Mouse (Mus musculus) midbrain, embryonic 12.5 days (tissue): ENCODE data around the gene Lyve1. TPM values are rescaled to one million over a fixed set of nuclear protein-coding genes. Genes with fewer than 3 reads are reported as not detected.

Source experiments
- ATAC-seq: fragments of 200-750 bp; cut with Nextera tagmentation; 2 replicates; pipeline ENCODE4 v1.8.0; 2017; ENCODE audit warnings: low read depth, moderate TSS enrichment, moderate library complexity; ENCODE audit not compliant: low FRiP score
- H3K27ac ChIP-seq: fragments of 300-500 bp; sonication (generic); replicated peaks from 2 replicates; pipeline ENCODE4 v1.5.1; 2016; ENCODE audit warnings: mild to moderate bottlenecking
- H3K27me3 ChIP-seq: fragments of 300-500 bp; sonication (generic); 2 replicates; pipeline ENCODE4 v1.6.1; 2016; ENCODE audit warnings: mild to moderate bottlenecking
- H3K36me3 ChIP-seq: fragments of 300-500 bp; sonication (generic); 2 replicates; pipeline ENCODE4 v1.6.1; 2016
- H3K4me1 ChIP-seq: fragments of 300-500 bp; sonication (generic); 2 replicates; pipeline ENCODE4 v1.6.1; 2016
- H3K4me2 ChIP-seq: fragments of 300-500 bp; sonication (generic); replicated peaks from 2 replicates; pipeline ENCODE4 v1.6.1; 2016; ENCODE audit warnings: mild to moderate bottlenecking, moderate library complexity
- H3K4me3 ChIP-seq: fragments of 300-500 bp; sonication (generic); 2 replicates; pipeline ENCODE4 v1.5.1; 2016; ENCODE audit warnings: mild to moderate bottlenecking
- H3K9ac ChIP-seq: fragments of 300-500 bp; sonication (generic); replicated peaks from 2 replicates; pipeline ENCODE4 v1.6.1; 2016; ENCODE audit warnings: mild to moderate bottlenecking, moderate library complexity
- H3K9me3 ChIP-seq: fragments of 300-500 bp; sonication (generic); 2 replicates; pipeline ENCODE4 v1.6.1; 2016; ENCODE audit warnings: mild to moderate bottlenecking
- WGBS: fragments of 180-500 bp; shearing (Covaris S2); methylation state at CpG from one replicate; pipeline ENCODE4 v1.1.7; 2016; 5-methylcytosine and 5-hydroxymethylcytosine counted together
- polyA plus RNA-seq: library from polyadenylated mRNA; unstranded; fragments of >200 nt; fragmentation: Nextera tagmentation; extraction: Ambion mirVana; gene quantifications from 2 replicates; pipeline ENCODE4 v1.2.1, GENCODE M21; 2016

Gene Lyve1
- polyA plus RNA-seq, 1 experiment from 2014 or later: 9.2 TPM

GRCm38 (mm10) chr7:110876965-110877364 lies 13.9 kb upstream of the Lyve1 start:
- H3K27ac ChIP-seq: no peak overlapping the region
- 88% methylated on average over 4 of the region's 4 CpGs for WGBS
- no peak for ATAC-seq

GRCm38 (mm10) chr7:110868807-110869206 lies 5.8 kb upstream of the Lyve1 start:
- Histone ChIP-seq H3K4me3 (no peak overlapping the region), H3K27me3 (no peaks in the 10 kb centered on the region), H3K4me1 (no peaks in the 10 kb centered on the region), H3K9me3 (no peaks in the 10 kb centered on the region), H3K4me2 (no peak overlapping the region), H3K9ac (no peak overlapping the region), H3K36me3 (no peaks in the 10 kb centered on the region), H3K27ac (no peak overlapping the region)
- no peak for ATAC-seq
- 53% methylated on average over 5 of the region's 5 CpGs for WGBS

More at GRCm38 (mm10) chr7:110876965-110877364, 13.9 kb upstream of the Lyve1 start:
- no peaks in the 10 kb centered on the region for H3K27me3 ChIP-seq
- H3K4me2 ChIP-seq: no peak overlapping the region
- no peaks in the 10 kb centered on the region for H3K36me3 ChIP-seq
- H3K9me3 ChIP-seq: no peaks in the 10 kb centered on the region
- no peak overlapping the region for H3K9ac ChIP-seq
- no peaks in the 10 kb centered on the region for H3K4me1 ChIP-seq
- H3K4me3 ChIP-seq: no peak overlapping the region

- H3K4me2 ChIP-seq: no peak overlapping the region
- H3K36me3 ChIP-seq: no peaks in the 10 kb centered on the region
- no peaks in the 10 kb centered on the region for H3K27me3 ChIP-seq
- no peak overlapping the region for H3K4me3 ChIP-seq
- 85% methylated on average over 6 of the region's 6 CpGs for whole genome bisulfite sequencing
- H3K4me1 ChIP-seq: peaks cover 5% of the 10 kb centered on the region; the same call in 1 of the 2 replicates
- no peak for ATAC-seq
- H3K9ac ChIP-seq: no peak overlapping the region
- H3K9me3 ChIP-seq: no peaks in the 10 kb centered on the region
- no peak overlapping the region for H3K27ac ChIP-seq
Measured at GRCm38 (mm10) chr7:110867116-110867515, 4.1 kb upstream of the Lyve1 start.

- no peak overlapping the region for H3K27ac ChIP-seq
- H3K4me1 ChIP-seq: peaks cover 5% of the 10 kb centered on the region; the same call in 1 of the 2 replicates
- no peak for ATAC-seq
- H3K36me3 ChIP-seq: no peaks in the 10 kb centered on the region
- no peak overlapping the region for H3K4me2 ChIP-seq
- H3K9me3 ChIP-seq: no peaks in the 10 kb centered on the region
- H3K27me3 ChIP-seq: no peaks in the 10 kb centered on the region
- H3K4me3 ChIP-seq: no peak overlapping the region
- 97% methylated on average over 3 of the region's 3 CpGs for WGBS
- H3K9ac ChIP-seq: no peak overlapping the region
Measured at GRCm38 (mm10) chr7:110866021-110866420, 3.0 kb upstream of the Lyve1 start.

- no peaks in the 10 kb centered on the region for H3K27me3 ChIP-seq
- H3K4me1 ChIP-seq: peaks cover 5% of the 10 kb centered on the region; the same call in 1 of the 2 replicates
- H3K9me3 ChIP-seq: no peaks in the 10 kb centered on the region
- H3K4me2 ChIP-seq: no peak overlapping the region
- no peak for ATAC-seq
- H3K9ac ChIP-seq: no peak overlapping the region
- no peaks in the 10 kb centered on the region for H3K36me3 ChIP-seq
- no peak overlapping the region for H3K27ac ChIP-seq
- WGBS: 88% methylated on average over 6 of the region's 6 CpGs
- no peak overlapping the region for H3K4me3 ChIP-seq
Measured at GRCm38 (mm10) chr7:110865570-110865969, 2.5 kb upstream of the Lyve1 start.

GRCm38 (mm10) chr7:110865038-110865437 lies 2.0 kb upstream of the Lyve1 start:
- Histone ChIP-seq H3K9me3 (no peaks in the 10 kb centered on the region), H3K27ac (no peak overlapping the region), H3K4me3 (no peak overlapping the region), H3K4me1 (peaks cover 5% of the 10 kb centered on the region; the same call in 1 of the 2 replicates), H3K4me2 (no peak overlapping the region), H3K9ac (no peak overlapping the region), H3K36me3 (no peaks in the 10 kb centered on the region), H3K27me3 (no peaks in the 10 kb centered on the region)
- WGBS: 40% methylated on average over 10 of the region's 10 CpGs
- no peak for ATAC-seq

- peaks cover 5% of the 10 kb centered on the region; the same call in 1 of the 2 replicates for H3K4me1 ChIP-seq
- no peak overlapping the region for H3K4me3 ChIP-seq
- WGBS: 79% methylated on average over 5 of the region's 5 CpGs
- ATAC-seq: no peak
- H3K36me3 ChIP-seq: no peaks in the 10 kb centered on the region
- no peak overlapping the region for H3K4me2 ChIP-seq
- H3K9ac ChIP-seq: no peak overlapping the region
- no peaks in the 10 kb centered on the region for H3K27me3 ChIP-seq
- no peak overlapping the region for H3K27ac ChIP-seq
- no peaks in the 10 kb centered on the region for H3K9me3 ChIP-seq
Measured at GRCm38 (mm10) chr7:110860129-110860528, 2.9 kb downstream of the Lyve1 start.

- Histone ChIP-seq H3K27ac (no peak overlapping the region), H3K27me3 (no peaks in the 10 kb centered on the region), H3K4me1 (no peaks in the 10 kb centered on the region), H3K4me2 (no peak overlapping the region), H3K36me3 (no peaks in the 10 kb centered on the region), H3K4me3 (no peak overlapping the region), H3K9me3 (no peaks in the 10 kb centered on the region), H3K9ac (no peak overlapping the region)
- WGBS: 64% methylated on average over 1 of the region's 1 CpGs
- ATAC-seq: no peak
Measured at GRCm38 (mm10) chr7:110855604-110856003, 7.4 kb downstream of the Lyve1 start.

- Histone ChIP-seq H3K4me1 (no peaks in the 10 kb centered on the region), H3K9ac (no peak overlapping the region), H3K36me3 (no peaks in the 10 kb centered on the region), H3K9me3 (no peaks in the 10 kb centered on the region), H3K4me3 (no peak overlapping the region), H3K27me3 (no peaks in the 10 kb centered on the region), H3K4me2 (no peak overlapping the region), H3K27ac (no peak overlapping the region)
- 85% methylated on average over 8 of the region's 8 CpGs for WGBS
- ATAC-seq: no peak
Measured at GRCm38 (mm10) chr7:110854927-110855546, 8.0 kb downstream of the Lyve1 start.

GRCm38 (mm10) chr7:110854519-110854918 lies 8.5 kb downstream of the Lyve1 start:
- no peak overlapping the region for H3K4me3 ChIP-seq
- H3K4me2 ChIP-seq: no peak overlapping the region
- no peak overlapping the region for H3K9ac ChIP-seq
- H3K36me3 ChIP-seq: no peaks in the 10 kb centered on the region
- ATAC-seq: no peak
- no peaks in the 10 kb centered on the region for H3K9me3 ChIP-seq
- H3K27ac ChIP-seq: no peak overlapping the region
- H3K4me1 ChIP-seq: no peaks in the 10 kb centered on the region
- H3K27me3 ChIP-seq: no peaks in the 10 kb centered on the region
- WGBS: 60% methylated on average over 3 of the region's 3 CpGs

- Histone ChIP-seq H3K9me3 (no peaks in the 10 kb centered on the region), H3K4me1 (no peaks in the 10 kb centered on the region), H3K27ac (no peak overlapping the region), H3K4me3 (no peak overlapping the region), H3K9ac (no peak overlapping the region), H3K4me2 (no peak overlapping the region), H3K27me3 (no peaks in the 10 kb centered on the region), H3K36me3 (no peaks in the 10 kb centered on the region)
- WGBS: 62% methylated on average over 10 of the region's 10 CpGs
- ATAC-seq: no peak
Measured at GRCm38 (mm10) chr7:110853611-110854010, 9.4 kb downstream of the Lyve1 start.

GRCm38 (mm10) chr7:110851541-110852203 lies 11.4 kb downstream of the Lyve1 start:
- Histone ChIP-seq H3K4me1 (no peaks in the 10 kb centered on the region), H3K9ac (no peak overlapping the region), H3K27ac (no peak overlapping the region), H3K4me2 (no peak overlapping the region), H3K36me3 (no peaks in the 10 kb centered on the region), H3K27me3 (peaks cover 5% of the 10 kb centered on the region; the same call in 1 of the 2 replicates), H3K4me3 (no peak overlapping the region), H3K9me3 (no peaks in the 10 kb centered on the region)
- WGBS: 79% methylated on average over 7 of the region's 7 CpGs
- no peak for ATAC-seq
